Mouse (Mus musculus): ENCODE data around the gene Btnl9.
"Not testable (repeated sequence)": the region's sequence is repeated elsewhere in the genome, so short reads cannot be mapped to it uniquely, and the experiment has no call there.

Gene Btnl9

GRCm38 (mm10) chr11:49186955-49187488, at the start of gene Btnl9:
Gene Btnl9, minus strand, starts transcription at chr11:49187159.
- DNase-seq (ENCODE audit: low read depth, low spot score) = no peak

- DNase-seq (ENCODE audit: low read depth, low spot score) = no peak
Observed at GRCm38 (mm10) chr11:49235459-49236207, 48.7 kb upstream of the Btnl9 start.

- no peak for DNase-seq (ENCODE audit: low read depth, low spot score)
Observed at GRCm38 (mm10) chr11:49232781-49233180, 45.8 kb upstream of the Btnl9 start.

- no peak for DNase-seq (ENCODE audit: low read depth, low spot score)
Observed at GRCm38 (mm10) chr11:49224455-49224854, 37.5 kb upstream of the Btnl9 start.

GRCm38 (mm10) chr11:49219271-49219670, 32.3 kb upstream of the Btnl9 start:
- DNase-seq (ENCODE audit: low read depth, low spot score) = no peak

- no peak for DNase-seq (ENCODE audit: low read depth, low spot score)
Observed at GRCm38 (mm10) chr11:49213505-49213904, 26.5 kb upstream of the Btnl9 start.

- DNase-seq (ENCODE audit: low read depth, low spot score) = no peak
Observed at GRCm38 (mm10) chr11:49212577-49212976, 25.6 kb upstream of the Btnl9 start.

GRCm38 (mm10) chr11:49207495-49207894, 20.5 kb upstream of the Btnl9 start:
- no peak for DNase-seq (ENCODE audit: low read depth, low spot score)

- peak; percentile 13 for DNase-seq (ENCODE audit: low read depth, low spot score)
Observed at GRCm38 (mm10) chr11:49205080-49205590, 18.2 kb upstream of the Btnl9 start.

- peak; percentile 80 for DNase-seq (ENCODE audit: low read depth, low spot score)
Observed at GRCm38 (mm10) chr11:49203771-49204497, 17.0 kb upstream of the Btnl9 start.

GRCm38 (mm10) chr11:49203129-49203768, 16.3 kb upstream of the Btnl9 start, which contains the start of gene Zfp62:
Gene Zfp62, plus strand, starts transcription at chr11:49203292.
- DNase-seq (ENCODE audit: low read depth, low spot score) = peak; percentile 95

- DNase-seq (ENCODE audit: low read depth, low spot score) = peak; percentile 71
Observed at GRCm38 (mm10) chr11:49202523-49203061, 15.6 kb upstream of the Btnl9 start.

GRCm38 (mm10) chr11:49202071-49202470, 15.1 kb upstream of the Btnl9 start:
- DNase-seq (ENCODE audit: low read depth, low spot score) = peak; percentile 9

GRCm38 (mm10) chr11:49201142-49201541, 14.2 kb upstream of the Btnl9 start:
- no peak for DNase-seq (ENCODE audit: low read depth, low spot score)

- DNase-seq (ENCODE audit: low read depth, low spot score) = no peak
Observed at GRCm38 (mm10) chr11:49200666-49201065, 13.7 kb upstream of the Btnl9 start.

- DNase-seq (ENCODE audit: low read depth, low spot score) = peak; percentile 14
Observed at GRCm38 (mm10) chr11:49195819-49196322, 8.9 kb upstream of the Btnl9 start.

- DNase-seq (ENCODE audit: low read depth, low spot score) = not testable (repeated sequence)
Observed at GRCm38 (mm10) chr11:49194771-49195170, 7.8 kb upstream of the Btnl9 start.

- no peak for DNase-seq (ENCODE audit: low read depth, low spot score)
Observed at GRCm38 (mm10) chr11:49191083-49191482, 4.1 kb upstream of the Btnl9 start.

- peak; percentile 82 for DNase-seq (ENCODE audit: low read depth, low spot score)
Observed at GRCm38 (mm10) chr11:49189737-49190136, 2.8 kb upstream of the Btnl9 start.

- no peak for DNase-seq (ENCODE audit: low read depth, low spot score)
Observed at GRCm38 (mm10) chr11:49187701-49188100, 742 bp upstream of the Btnl9 start.

GRCm38 (mm10) chr11:49186452-49186851, 507 bp downstream of the Btnl9 start:
- DNase-seq (ENCODE audit: low read depth, low spot score) = no peak
